Mouse (Mus musculus) left cerebral cortex, postnatal 10 days (tissue): ENCODE measurements at regions not wholly inside any gene's neighbourhood (a gene's known extent, or its start where the extent isn't known, plus 50 kb on each side); places are given as distances from the start of the nearest gene placed in this dataset.
A peak's percentile ranks its signal among the peaks of the same experiment; 100 is the strongest.

Experiments used
- DNase-seq, 2 experiments: peaks; one replicate each; pipeline ENCODE4 v3.0.0; 2021 to 2022; ENCODE audit warnings: low spot score in 2 of 2, mixed read lengths in 1 of 2; ENCODE audit errors: extremely low spot score in 1 of 2
- intact Hi-C: fragments of 180-260 bp; cut with DNase I; formaldehyde crosslinking; loops from one replicate; pipeline ENCODE4 v1.15.1; 2025

DNA sequence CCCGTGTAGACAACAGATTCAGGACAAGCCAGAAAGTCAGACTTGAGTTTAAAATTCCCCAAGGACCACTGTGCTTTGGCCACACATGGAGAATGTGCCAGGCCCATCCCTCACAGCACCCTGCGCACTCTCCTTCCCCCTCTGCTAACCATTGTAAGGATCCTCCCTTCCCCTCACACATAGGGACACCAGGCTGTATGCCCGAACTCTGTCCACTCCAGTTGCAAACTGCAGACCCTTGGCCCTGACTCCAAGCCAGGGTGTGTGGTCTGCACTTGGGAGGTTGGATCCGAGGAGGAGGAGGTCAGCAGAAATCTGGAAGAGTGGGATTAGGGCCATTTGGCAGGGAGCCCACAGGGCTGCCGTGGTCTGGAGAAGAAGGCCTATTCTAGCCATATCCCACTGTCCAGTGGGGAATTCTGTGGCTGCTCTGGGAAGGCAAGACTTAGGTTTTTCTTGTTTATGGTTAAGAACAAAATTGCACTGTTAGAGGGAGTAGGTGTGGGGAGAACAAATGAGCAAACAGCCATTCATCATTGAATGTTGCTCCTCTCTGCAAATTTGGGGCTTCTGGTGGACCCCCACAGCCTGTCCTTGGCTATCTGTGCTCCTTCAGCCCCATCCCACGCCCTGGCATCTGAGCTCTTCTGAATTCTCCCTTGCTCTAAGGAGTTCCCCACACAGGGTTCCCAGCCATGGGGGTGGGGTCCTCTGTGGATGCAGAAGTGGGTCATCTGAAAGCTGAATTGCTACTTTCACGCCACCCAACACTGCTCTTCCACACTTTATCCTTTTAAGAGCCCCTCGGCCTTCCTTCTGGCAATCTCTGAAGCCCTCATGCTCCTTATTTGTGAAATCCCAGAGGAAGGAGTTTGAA, 366.9 kb downstream of the Tshz3 start:
- peak in 1 of 2 experiments; percentile 28 for DNase-seq
- intact Hi-C loops, result no loop called here

DNA sequence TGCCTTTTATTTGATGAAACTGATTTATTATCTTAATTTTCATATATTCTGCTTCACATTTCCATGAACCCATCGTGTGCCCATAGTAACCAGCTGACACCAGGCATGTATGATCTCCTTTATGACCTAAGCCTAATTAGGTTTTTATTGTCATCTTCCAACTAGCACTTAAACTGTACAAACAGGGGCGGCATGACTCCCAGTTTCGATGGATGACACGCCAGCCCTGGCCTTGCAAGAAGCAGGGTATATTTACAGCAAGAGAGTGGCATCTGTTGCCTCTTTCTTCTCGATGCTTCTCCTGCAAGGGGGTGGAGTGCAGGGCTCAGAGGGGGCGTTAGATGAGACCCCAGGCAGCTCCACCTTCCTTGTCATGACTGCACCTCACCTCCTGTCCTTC, 379.8 kb downstream of the Tshz3 start:
- no peak for DNase-seq
- intact Hi-C loops, result no loop called here

DNA sequence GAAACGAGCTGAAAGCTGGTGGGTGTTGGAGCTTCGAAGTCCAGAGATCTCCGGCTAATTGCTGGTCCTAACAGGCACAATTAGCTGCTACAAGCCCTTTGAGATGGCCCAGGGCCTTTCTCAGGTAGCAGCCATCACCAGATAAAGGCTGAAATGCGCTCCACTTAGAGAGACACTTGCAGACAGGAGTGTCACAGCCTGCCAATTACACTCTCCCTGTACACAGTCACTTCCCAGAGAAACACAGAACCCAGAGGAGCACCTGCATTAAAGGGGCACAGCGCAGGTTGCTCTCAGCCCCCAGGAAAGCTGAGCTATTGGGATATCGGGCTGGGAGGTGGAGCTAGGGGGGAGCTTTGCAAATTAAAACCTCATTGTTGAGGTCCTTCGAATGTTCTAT, 380.2 kb downstream of the Tshz3 start:
- no peak for DNase-seq
- intact Hi-C loops, result no loop called here

DNA sequence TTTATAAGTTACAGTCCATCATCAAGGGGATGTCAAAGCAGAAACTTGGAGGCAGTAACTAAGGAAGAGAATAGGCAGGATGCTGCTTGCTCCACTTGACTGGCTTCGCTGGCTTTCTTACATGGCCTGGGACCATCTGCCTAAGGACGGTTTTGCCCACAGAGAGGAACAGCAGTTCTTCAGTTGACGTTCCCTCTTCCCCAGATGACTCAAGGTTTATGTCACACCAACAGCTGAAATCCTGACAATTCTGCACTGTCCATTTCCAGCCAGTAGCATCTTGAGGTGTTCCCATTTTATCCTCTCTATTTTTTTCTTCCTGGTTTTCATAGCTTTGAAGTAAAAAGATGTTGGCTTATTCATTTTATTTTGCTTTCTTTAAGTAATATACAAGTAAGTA, 391.8 kb downstream of the Tshz3 start:
- intact Hi-C loops, result no loop called here
- DNase-seq, result no peak

DNA sequence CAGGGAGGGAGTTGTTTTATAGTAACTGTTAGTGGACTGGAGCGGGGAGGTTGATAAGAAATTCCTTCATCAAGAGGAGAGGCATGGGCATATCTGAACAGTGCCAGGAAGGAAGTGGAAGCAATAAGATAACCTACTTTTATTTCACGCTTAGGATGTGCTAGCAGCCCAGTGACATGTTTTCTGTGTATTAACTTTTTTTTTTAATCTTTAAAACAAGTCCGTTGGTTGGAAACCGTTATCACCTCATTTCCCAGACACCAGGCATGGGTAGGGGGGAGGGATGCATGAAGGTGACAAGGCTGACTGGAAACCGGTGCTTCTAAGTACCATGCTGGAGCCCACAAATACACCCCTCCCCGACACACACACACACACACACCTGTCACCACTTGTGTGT, 394.7 kb downstream of the Tshz3 start:
- intact Hi-C loops, result no loop called here
- DNase-seq, result no peak

DNA sequence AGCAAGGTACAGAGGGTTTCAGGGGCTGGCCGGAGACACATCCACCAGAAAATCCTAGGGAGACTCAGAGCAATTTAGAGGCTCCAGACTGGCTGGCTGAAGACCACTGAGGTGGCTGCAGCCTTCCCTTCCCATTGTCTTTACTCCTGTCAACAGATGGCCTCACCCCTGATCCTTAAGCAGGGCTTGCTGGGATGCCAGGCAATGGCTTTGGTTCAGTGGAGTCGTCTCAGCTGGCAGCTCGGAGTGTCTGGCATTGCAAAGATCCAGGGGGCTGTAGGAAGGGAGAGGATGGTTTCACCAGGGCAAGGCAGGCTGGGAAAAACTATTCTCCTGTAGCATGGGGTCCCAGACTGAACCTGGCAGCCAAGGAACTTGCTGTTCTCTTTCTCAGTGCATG, 395.8 kb downstream of the Tshz3 start:
- no peak for DNase-seq

DNA sequence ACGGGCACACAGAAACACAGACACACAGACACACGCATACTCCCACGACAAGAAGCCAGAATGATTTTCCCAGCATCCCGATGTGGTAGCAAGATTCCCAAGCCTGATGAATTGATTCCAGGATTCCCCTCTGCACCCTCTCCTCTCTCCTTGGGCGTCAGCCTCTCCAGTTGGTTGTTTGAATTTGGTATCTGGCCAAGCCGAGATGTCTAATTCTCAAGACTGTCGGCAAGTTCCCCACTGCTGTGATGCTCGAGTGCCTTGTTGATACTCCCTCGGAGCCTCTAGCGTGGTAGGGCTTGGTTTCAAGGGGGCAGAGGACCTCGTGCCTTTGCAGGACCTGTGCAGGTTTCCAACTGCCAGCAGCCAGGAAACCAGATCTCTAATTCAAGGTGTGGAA, 397.9 kb downstream of the Tshz3 start:
- intact Hi-C loops, result no loop called here
- DNase-seq, result no peak

More for the DNA sequence above, 395.8 kb downstream of the Tshz3 start:
- intact Hi-C loops, result no loop called here

DNA sequence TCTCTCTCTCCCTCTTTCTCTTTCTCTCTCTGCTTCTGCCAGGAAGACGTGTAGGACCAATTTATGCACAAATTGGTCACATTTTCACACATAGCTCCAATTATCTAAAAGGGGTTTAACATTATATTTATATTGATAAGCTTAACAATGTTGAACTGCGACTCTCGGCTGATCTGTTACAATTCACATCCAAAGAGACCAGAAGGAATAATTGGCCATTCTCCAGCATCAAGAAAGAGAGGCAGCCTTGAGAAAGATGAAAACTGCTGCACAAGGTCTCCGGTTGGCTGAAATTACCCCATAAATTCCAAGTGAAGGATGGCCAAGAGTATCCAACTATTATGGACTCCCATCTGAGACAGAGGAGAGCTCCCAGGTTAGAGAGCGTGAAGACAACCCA, 398.4 kb downstream of the Tshz3 start:
- no peak for DNase-seq
- intact Hi-C loops, result no loop called here

DNA sequence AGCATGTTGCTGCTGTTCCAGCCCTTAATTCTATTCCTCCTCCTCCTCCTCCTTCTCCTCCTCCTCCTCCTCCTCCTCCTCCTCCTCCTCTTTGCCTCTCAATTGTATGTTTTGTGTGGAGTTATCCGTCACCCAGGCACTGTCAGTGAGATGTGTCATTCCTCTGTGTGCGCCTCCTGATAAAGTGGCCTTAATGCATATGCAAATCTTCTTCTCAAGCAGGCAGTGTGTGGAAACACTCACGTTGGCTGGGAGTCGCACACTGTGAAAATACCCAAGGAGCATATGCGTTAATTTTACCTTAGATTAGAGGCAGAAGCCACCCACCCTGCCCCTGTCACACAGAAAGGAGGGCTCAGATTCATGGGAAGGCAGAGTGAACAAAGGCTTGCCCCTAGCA, 401.0 kb downstream of the Tshz3 start:
- intact Hi-C loops, result no loop called here
- DNase-seq, result no peak

DNA sequence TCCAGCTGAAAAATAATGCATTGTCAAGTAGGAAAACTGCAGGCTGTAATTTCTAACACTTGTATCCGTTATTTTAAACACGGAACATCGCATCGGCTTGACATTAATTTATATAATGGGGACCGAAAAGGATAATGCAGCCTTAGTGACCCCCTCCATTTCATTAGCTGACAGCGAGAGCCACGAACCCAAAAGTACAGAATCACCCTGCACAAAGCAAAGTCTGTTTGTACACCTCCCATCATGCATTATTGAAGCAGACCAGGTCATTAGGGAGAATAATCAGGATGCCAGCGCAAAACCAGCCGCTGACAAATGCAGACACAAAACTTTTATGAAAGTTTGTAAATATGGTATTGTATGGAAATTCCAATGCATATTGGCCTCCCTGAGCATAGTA, 406.8 kb downstream of the Tshz3 start:
- intact Hi-C loops, result no loop called here

DNA sequence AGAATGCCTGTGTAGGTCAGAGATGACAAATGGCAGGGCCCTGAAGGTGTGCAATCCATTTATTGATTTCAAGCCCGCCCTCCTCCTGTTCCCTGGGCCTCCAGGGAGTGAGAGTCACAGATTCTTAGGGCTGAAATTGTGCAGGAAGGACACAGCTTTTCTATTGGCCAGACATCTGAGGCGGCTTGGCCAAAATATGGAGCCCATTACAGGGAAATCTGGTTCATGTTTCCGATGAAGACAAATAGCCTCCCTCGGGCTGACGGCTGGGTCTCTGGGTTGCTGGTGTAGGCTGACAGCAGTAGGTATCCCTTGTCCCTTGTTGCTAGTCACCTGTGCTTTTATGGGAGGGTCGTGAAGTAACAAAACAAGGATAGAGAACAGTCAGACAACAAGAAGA, 413.2 kb downstream of the Tshz3 start:
- DNase-seq, result no peak
- intact Hi-C loops, result no loop called here

More for the DNA sequence above, 406.8 kb downstream of the Tshz3 start:
- DNase-seq, result no peak

DNA sequence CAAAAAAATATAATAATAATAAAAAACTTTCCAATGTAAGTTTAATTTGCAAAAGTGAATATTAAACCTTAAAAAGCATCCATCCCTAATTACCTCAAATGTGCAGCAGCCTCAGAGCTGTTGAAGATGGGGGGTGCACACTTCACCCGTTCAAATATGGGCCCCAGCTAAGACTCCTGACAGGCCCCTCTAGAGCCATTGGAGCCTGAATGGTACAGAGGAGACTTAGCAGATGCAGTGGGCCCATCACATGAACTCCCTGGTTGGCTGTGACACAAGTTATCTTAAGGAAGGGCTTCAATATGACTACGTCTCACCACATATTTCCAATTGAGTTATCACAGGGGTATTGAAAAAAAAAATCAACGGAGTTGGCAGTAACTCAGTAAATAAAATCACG, 422.9 kb downstream of the Tshz3 start:
- intact Hi-C loops, result no loop called here
- DNase-seq, result no peak

DNA sequence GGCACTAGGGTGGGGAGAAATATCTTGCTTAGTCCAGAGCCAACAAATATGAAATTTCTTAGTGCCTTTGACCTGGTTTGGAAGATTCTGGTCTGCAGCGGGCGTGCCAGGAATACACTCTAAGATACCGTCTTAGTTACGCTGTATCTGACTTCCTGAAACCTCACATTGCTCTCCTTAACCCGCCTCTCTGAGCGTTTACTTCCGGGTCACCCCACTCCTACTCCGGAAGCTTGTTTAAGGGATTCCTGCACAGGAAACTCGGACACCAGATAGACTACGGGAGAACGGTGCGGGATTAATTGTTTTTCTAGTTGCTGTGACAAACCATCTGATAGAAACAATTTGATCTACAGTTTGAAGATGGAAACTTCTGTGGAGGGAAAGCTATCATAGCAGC, 442.3 kb downstream of the Tshz3 start:
- DNase-seq, result no peak
- intact Hi-C loops, result no loop called here

DNA sequence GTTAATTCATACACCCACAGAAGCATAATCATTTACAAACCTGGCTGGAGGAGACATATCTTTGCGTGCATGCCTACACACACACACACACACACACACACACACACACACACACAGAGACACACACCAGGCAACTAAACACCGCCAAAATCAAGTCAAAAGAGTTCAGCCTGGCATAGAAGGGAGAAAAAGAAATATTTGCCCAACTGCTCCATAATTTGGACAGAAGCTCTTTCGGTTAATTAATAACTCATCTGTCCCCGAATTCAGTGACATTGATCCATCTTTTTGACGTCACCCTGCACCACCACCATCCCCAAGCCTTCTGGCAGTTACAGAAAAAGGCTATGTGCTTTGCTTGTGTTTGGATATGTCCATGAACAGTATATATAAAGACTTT, 444.9 kb downstream of the Tshz3 start:
- DNase-seq, result no peak

DNA sequence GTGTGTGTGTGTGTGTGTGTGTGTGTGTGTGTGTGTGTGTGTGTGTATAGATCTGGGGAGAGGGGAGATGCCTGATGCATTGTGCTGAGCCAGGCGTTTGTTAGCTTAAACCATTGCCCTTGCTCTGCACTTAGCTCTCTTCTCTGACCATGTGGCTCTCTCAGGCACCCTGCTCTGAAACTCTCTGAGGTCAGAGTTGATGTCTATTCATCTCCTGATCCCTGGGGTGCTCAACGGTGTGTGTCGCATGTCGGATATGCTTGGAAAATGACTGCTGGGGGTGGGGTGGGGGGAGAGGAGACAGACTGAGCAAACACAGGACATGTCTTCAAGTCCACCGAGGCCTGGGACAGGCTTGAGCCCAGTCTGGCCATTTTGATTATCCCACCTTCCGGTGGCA, 446.4 kb downstream of the Tshz3 start:
- no peak for DNase-seq
- intact Hi-C loops, result no loop called here

More for the DNA sequence above, 444.9 kb downstream of the Tshz3 start:
- intact Hi-C loops, result no loop called here

DNA sequence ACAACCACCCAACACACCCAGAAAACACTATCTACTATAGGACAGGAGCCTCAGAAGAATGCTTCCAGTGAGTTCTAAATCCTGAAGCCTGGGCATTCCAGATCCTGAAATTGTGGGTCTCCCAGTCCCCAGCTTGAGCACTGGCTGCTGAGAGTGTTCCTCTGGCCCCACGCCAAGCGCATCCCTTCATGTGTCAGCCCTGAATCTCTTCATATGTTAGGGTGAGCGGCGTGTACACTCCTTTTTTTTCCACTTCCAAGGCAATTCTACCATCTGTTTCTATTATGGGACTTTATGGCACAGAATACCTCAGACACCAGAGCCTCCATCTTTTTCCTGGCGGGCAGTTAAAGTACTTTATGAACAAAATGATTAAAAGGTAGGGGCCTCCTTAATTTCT, 451.8 kb downstream of the Tshz3 start:
- intact Hi-C loops, result no loop called here
- peak; percentile 53 to 79 for DNase-seq

DNA sequence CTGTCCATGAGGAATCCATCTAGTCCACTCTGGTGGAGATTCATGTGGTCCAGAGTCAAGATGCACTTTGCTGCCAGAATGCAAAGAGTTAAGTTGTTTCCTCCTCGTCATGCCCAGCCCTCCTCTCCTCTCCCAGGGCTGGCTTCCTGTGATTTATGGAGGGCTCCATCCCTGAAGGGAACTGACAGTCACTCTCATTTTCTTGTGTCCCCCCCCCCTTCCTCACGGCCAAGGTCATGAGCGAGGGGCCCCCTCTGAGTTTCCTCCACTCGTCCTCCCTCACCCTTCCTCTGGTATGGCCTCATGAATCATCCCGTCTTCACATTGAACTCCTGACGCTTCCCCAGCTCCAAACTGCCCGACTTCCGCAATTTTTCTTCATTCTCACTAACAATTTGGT, 461.9 kb downstream of the Tshz3 start:
- no peak for DNase-seq

DNA sequence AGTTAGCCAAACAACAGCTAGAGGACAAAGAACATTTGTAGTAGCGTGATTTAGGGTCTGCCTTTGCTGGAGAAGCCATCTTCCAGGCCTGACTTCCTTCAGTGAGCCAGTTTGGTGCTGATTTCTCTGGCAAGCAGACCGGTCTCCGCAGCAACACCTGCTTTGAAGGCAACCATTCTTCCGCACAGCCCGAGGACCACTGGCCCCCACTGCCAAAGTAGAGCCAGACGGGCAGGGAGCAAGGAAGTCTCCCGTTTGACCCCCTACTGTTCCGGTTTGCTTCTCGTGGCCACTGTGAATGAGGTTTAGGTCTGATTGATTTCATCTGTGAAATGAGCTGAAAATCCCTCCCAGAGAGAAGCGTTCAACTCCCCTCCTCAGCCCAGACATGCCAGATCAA, 471.0 kb downstream of the Tshz3 start:
- no peak for DNase-seq
- intact Hi-C loops, result no loop called here

More for the DNA sequence above, 461.9 kb downstream of the Tshz3 start:
- intact Hi-C loops, result no loop called here

DNA sequence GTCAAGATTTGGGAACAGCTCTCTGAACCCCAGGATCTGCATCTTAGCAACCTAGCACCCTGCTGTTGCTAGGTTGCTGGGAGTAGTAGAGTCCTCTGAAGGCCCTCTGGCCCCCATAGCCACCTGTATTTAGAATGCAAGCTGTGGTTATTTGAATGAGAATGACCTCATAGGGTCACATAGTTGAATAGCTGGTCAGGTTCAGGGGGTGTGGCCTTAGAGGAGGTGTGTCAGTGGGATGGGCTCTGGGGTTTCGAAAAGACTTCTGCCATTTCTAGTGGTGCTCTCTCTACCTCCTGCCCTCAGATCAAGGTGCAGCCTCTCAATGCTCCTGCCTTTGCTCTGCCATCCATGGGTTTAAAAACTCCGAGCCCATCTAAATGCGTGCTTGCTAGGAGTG, 477.8 kb downstream of the Tshz3 start:
- intact Hi-C loops, result no loop called here
- DNase-seq, result no peak

DNA sequence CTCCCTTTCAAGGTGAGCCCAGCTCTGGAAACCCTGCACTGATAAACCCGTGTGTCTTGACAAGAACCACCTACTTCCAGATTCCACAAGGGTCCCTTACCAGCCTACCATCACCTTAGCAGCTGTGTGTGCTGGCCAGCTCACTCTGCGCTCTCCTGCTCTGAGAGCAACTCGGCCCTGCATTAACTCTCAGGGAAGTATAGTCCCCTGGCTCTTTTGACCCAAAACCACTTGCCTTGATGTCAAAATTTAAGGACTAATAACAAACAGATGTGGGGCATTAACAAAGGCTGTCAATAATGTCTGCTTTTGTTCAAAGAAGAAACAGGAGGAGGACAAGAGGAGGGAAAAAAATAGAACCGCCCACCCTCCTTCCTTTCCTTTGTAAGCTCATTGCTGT, 480.3 kb downstream of the Tshz3 start:
- intact Hi-C loops, result no loop called here
- DNase-seq, result no peak

DNA sequence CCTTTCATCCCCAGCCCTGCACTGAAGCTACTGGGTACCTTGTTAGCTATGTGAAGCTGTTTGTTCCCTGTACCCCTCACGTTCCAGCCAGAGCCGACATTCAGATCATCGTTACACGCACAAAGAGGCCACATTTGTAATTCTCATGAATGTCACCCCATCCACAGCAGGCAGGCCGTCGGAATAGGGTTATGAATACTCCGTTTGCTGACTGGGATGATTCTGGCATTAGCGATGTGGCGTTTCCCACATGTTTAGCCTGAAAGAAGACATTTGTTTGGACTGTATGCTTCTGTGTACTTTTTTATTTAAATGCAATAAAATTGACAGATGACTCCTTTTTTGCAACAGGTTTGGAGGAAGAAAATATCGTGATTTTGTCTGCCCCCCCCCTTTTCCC, 482.0 kb downstream of the Tshz3 start:
- intact Hi-C loops, result no loop called here
- DNase-seq, result no peak
